Mouse (Mus musculus) cerebellum, postnatal 36 days (tissue): ENCODE data around the gene Tlk2.
"Not testable (repeated sequence)": the region's sequence is repeated elsewhere in the genome, so short reads cannot be mapped to it uniquely, and the experiment has no call there.

Source experiments
- DNase-seq, 2 experiments: peaks; one replicate each; pipeline ENCODE4 v3.0.0; 2021 to 2022; ENCODE audit warnings: mixed read lengths in 2 of 2

The Tlk2 gene

GRCm38 (mm10) chr11:105178516-105178915 is at the start of gene Tlk2:
Tlk2 (plus strand) TSS chr11:105178807.
- no peak for DNase-seq

DNA sequence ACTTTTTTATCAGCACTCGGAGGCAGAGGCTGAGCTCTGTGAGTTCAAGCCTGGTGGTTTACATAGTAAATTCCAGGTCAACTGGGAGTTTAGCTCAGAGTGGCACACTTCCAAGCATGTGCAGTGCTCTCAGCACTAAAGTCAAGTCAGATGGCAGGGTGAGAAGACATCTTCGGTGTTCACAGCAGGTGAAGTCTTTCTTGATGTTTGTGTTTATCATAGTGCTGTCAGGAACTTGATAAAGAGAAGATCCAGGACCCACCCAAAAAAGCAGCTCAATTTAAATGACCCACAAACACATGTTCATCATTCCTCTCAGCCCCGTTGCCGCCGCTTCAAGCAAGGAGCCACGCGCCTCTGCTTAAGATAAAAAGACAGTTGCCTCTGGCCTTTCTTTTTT is 42.9 kb upstream of the Tlk2 start:
- DNase-seq = no peak

- not testable (repeated sequence) for DNase-seq
These were observed 41.4 kb upstream of the Tlk2 start for GRCm38 (mm10) chr11:105137255-105137654.

DNA sequence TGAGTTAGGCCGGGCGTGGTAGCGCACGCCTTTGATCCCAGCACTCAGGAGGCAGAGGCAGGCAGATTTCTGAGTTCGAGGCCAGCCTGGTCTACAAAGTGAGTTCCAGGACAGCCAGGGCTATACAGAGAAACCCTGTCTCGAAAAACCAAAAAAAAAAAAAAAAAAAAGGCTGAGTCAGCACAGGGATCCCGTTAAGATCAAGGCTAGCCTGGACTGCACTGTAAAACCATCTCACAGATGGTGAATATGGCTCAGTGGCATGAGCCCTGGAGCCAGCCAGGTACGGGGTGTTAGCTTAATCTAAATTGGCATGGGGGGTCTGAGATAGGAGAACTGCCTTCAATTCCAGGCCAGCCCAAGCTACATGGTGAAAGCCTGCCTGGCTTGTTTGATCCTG is 38.1 kb upstream of the Tlk2 start:
- not testable (repeated sequence) for DNase-seq

DNA sequence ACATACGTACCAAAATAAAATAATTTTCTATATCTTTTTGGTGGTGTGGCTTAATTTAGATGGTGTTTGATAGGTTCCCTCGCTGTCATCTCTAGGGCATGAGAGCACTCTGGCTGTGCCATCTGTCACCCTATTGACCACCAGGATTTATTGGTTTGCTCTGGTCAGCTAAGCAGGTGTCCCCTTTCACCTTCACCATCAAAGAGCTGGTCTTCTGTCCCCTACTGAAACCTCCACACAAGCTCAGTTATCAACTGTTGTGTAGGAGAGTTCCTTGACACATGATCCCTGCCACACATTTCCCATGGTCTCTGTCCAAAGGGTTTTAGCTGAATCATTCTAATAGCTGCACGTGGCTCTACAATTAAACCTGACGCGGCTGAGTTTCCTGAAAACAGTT is 37.5 kb upstream of the Tlk2 start:
- DNase-seq = no peak

GRCm38 (mm10) chr11:105143564-105143963 is 35.0 kb upstream of the Tlk2 start:
- no peak for DNase-seq

DNA sequence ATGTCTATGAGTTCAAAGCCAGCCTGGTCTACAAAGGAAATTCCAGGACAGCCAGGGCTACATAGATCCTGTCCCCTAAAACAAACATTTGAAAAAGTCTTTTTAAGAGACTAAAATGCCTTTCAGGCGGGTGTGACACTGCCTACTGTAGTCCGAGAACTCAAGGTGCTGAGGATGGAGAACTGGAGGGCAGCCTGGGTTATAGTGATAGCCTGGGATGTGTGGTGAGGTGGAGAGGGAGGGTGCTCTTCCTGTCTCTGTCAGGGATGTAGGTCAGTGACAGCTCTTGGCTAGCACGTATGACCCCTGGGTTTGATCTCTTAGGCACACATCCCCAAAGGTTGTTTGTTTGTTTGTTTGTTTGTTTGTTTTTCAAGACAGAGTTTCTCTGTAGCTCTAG is 34.5 kb upstream of the Tlk2 start:
- no peak for DNase-seq

DNA sequence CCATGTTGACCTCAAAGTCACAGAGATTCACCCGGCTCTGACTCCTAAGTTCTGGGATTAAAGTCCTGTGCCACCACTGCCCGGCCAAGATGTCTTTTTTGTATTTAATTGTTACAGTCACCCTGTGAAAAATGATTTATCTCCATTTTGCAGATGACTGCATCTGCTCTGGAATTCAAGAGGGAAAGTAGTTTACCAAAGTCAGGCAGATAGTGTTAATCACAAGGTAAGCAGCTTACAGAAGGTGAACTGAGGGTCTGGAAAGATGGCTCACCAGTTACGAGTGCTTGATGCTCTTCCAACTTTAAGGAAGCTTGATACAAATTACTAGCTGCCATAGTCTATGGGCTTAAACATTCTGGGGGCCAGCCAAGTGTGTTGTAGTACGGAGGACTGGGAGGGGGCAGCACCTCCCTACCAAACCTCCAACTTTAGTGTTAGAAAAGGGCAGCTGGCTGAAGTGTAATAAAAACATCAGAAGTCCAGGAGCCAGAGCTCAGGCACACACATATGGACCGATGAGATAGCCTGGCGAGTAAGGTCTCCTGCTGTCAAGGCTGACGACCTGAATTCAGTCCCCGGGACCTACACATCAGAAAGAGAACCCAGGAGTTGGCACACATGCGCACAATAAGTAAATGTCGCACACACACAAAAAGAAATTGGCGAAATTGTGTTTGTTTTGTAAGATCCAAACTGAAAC is 33.9 kb upstream of the Tlk2 start:
- no peak for DNase-seq

- DNase-seq = no peak
These were observed 33.4 kb upstream of the Tlk2 start for GRCm38 (mm10) chr11:105145211-105145610.

DNA sequence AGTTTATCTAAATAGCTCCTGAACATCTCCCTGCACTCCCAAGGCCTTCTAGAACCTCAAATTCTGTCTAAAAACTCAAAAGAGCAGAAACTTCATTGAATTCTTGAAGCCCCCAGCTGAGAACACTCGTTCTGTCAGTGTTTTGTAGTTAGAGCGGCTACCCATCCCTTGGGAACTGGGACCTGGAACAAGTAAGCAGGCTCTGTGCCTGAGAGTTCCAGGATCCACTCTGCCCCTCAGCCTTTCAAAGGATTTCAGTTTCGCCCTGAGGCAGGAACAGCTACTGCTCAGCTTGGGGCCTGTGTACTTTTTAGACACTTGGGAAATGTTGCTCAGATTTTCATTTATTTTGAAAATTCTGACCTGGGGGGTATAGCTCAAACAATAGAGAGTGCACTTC is 32.0 kb upstream of the Tlk2 start, which contains the start of gene Gm10842:
TSS of gene Gm10842 (plus strand) at position 301 of the 400 bp plus-strand sequence.
- DNase-seq = no peak

- DNase-seq = no peak
These were observed 29.3 kb upstream of the Tlk2 start for GRCm38 (mm10) chr11:105149353-105149752.

DNA sequence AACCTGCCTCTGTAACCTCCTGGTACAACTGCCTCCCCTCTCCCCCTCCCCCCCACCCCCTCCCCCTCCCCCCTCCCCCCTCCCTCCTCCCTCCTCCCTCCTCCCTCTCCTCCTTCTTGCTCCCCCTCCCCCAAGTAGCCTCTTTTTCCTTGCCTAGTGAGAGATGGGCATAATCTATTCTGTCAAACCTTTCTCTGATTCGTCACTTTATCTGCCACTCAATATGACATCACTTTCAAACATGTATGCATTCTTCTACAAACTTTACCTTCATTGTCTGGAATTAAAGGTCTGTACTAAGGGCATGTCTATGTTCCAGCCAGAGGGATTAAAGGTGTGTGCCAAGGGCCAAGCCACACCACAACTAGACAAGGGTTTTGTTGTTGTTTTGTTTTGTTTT is 28.8 kb upstream of the Tlk2 start:
- no peak for DNase-seq

DNA sequence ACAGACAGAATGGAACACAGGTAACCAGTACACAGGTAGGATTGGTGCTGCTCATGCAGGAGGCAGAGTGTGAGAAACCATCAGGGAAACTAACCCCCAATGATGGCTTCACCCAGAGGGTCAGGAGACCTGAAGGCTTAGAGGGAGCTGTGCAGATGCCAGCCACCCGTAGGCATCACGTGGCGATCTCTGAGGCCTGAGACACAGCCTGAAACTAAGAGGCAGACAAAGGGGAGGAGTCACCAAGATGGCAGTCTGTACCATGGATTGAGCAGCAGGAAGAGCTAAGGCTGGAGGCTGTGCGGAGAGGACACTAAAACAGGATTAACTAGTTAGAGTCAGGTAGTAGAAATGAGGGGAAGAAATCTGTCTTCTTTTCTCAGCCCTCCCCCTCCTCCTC is 27.9 kb upstream of the Tlk2 start:
- no peak for DNase-seq

- DNase-seq = no peak
These were observed 27.2 kb upstream of the Tlk2 start for GRCm38 (mm10) chr11:105151226-105152016.

DNA sequence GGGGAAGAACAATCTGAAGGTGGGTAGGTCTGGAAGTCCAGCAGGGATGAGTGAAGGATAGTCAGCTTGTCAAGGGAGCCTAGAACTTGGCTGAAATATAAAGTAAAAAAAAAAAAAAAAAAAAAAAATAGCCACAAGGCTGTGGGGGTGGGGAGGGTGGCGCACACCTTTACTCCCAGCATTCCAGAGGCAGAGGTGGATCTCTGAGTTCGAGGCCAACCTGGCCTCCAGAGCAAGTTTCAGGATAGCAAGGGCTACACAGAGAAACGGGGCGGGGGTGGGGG is 26.6 kb upstream of the Tlk2 start:
- DNase-seq = no peak

GRCm38 (mm10) chr11:105152357-105152899 is 26.2 kb upstream of the Tlk2 start:
- no peak for DNase-seq

GRCm38 (mm10) chr11:105153068-105153833 is 25.4 kb upstream of the Tlk2 start:
- no peak for DNase-seq

DNA sequence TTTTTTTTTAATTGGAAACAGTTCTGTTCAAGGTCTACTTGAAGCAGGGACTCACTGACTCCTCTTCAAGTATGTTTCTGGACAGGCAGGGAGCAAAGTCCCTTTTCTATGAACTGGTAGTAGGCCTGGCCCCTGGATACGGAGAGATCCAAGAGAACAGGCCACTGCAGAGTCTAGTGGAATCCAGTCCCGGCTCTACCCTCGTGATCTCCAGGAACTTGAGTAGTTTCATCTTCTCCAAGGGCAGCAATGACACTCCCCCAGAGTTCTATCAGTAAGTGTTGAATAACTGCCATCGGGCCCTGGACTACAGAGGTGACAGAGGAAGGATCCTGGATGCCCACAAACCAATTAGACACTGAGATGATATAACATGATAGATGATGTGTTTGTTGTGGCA is 22.7 kb upstream of the Tlk2 start:
- DNase-seq = no peak

DNA sequence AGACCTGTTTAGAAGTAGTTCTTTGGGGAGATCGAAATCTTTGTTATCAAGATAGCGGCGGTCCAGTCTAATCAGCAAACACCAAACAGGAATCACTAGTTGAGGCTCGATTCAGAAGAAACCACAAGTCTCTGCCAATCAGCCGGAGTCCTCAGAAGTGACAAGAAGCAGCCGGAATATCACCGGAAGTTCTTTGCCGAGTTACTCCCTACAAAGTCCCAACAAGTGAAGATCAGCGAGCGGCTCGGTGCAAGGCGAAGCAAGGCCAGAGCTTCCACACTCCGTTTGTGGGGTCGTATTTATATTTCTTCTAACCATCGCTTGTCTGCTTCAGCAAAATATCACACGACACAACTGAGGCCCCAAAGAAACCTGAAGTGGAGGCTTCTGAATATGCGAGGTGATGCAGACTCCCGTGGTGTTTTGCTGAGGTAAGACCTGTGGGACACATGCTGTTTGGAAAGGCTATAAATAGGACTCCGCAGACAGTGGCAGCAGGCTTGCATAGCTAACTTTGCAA is 21.8 kb upstream of the Tlk2 start:
- no peak for DNase-seq

- DNase-seq = no peak
These were observed 20.6 kb upstream of the Tlk2 start for GRCm38 (mm10) chr11:105158047-105158446.

DNA sequence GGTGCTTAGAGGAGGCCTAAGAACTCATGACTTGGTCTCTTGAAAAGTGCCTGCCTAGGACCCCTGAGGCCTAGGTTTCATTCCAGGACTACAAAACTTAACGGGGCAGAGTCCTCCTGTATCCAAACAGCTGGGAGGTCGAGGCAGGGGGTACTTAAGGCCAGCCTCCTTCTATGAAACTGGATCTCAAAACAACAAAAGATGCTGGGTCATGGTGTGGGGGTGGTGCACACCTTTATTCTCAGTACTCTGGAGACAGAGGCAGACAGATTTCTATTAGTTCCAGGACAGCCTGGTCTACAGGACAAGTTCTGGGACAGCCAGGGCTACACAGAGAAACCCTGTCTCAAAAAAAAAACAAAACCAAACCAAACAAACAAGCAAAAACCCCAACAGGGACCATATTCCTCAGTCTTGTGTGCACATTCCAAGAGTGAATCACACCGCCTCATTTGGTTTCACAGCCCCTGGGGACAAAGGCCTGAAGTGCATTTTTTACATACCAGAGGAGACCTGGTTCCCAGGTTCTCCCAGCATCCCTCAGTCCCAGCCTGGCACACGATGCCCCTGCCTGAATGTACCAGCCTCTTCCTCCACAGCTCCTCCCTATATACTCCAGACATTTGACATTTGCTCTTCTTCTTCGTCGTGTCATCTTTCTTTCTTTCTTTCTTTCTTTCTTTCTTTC is 18.8 kb upstream of the Tlk2 start:
- DNase-seq = no peak

DNA sequence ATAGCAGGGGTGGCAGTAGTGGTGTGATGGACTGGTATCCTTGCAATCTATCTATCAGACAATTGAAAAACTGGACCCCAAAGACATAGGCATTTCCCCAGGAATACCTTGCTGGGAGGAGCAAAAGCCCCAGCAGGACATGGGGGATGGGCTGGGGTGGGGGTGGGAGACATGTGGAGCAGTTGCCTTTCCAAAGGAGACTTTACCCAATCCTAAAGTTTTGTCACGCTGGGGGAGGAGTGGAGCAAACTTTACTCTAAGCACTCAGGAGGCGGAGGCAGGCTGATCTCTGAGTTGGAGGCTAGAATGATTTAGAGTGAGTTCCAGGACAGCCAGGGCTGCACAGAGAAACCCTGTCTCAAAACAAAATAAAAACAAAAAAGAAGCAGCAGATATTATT is 17.2 kb upstream of the Tlk2 start:
- no peak for DNase-seq
